ENCODE assay signal across 9 mouse cellular contexts in the genomic region with DNA sequence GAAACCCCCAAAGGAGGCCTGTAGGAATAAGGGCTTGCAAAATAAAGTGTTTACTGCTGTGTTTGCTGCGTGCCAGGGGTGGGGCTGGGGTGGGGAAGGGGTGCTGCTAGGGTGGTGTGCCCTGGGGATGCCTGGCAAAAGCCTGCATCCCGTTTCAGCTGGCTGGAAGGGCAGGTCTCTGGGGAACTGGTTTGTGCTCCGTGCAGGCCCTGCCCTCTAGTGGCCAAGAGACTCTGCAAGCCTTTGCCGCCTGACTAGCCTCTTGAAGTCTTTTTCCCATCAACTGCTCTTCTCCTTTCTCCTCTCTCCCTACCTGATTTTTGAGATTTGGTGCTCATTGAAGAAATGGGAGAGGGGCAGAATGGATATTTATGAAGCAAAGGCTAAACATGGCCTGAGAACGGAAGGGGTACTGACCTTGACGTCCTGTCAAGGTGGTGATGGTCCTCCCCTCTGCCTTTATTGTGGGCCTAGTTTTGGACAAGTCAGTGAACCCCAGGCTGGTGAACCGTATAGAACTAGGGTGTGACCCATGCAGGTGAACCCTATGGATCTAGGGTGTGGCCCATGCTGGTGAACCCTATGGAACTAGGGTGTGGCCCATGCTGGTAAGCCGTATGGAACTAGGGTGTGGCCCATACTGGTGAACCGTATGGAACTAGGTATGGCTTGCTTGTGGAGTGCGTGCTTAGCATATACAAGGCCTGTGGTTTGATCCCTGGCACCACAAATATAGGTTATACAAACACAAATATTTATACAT. TPM values are rescaled to one million over a fixed set of nuclear protein-coding genes. Genes with fewer than 3 reads are reported as not detected.
DNase-seq lines count a peak whose midpoint lies in the region; ATAC-seq lines count a peak whose summit lies in the region.
"Had no signal": no experiment of that assay in that cellular context is flagged by ENCODE, and none has a peak within 500 bp of the region (broad histone marks: within the 10 kb centered on the region; RNA-seq: fewer than 3 reads in every experiment).

No protein-coding gene starts in this region.

- no peak overlapping the region for H3K4me2 ChIP-seq in neural tube, embryonic 15.5 days
- H3K4me2 ChIP-seq in hindbrain, embryonic 12.5 days (replicated peaks): no peak overlapping the region
- H3K4me2 ChIP-seq: lung, embryonic 15.5 days had no signal

- no peak overlapping the region for H3K9ac ChIP-seq in neural tube, embryonic 15.5 days (replicated peaks)
- H3K9ac ChIP-seq in hindbrain, embryonic 12.5 days: no peak overlapping the region
- H3K9ac ChIP-seq: lung, embryonic 15.5 days had no signal

- no peaks in the 10 kb centered on the region for H3K9me3 ChIP-seq in neural tube, embryonic 15.5 days (replicated peaks)
- H3K9me3 ChIP-seq in forebrain, embryonic 10.5 days: no peaks in the 10 kb centered on the region
- no peaks in the 10 kb centered on the region for H3K9me3 ChIP-seq in hindbrain, embryonic 12.5 days (replicated peaks)
- H3K9me3 ChIP-seq: lung, embryonic 15.5 days had no signal

- H3K4me3 ChIP-seq in neural tube, embryonic 15.5 days (replicated peaks): no peak overlapping the region
- no peak overlapping the region for H3K4me3 ChIP-seq in forebrain, embryonic 10.5 days
- no peak overlapping the region for H3K4me3 ChIP-seq in hindbrain, embryonic 12.5 days
- H3K4me3 ChIP-seq: lung, embryonic 15.5 days had no signal

- DNase-seq in neural tube, embryonic 10.5 days (ENCODE audit: extremely low spot score, low spot score): peak; percentile 68
- peak; percentile 87 for DNase-seq in brain, adult 2 months (ENCODE audit: low read depth, low spot score)
- peak; percentile 65 for DNase-seq in forebrain, embryonic 10.5 days (ENCODE audit: extremely low spot score, low spot score)
- peak; percentile 69 to 83 for DNase-seq in layer of hippocampus, postnatal 10 days (ENCODE audit: low spot score in 2 of 2)
- DNase-seq in lung, postnatal 4 days: peak; percentile 71 to 80
- peak; percentile 55 for DNase-seq in right cerebral cortex, postnatal 25 days

- H3K36me3 ChIP-seq in neural tube, embryonic 15.5 days: no peaks in the 10 kb centered on the region
- no peaks in the 10 kb centered on the region for H3K36me3 ChIP-seq in forebrain, embryonic 10.5 days (replicated peaks)
- no peaks in the 10 kb centered on the region for H3K36me3 ChIP-seq in hindbrain, embryonic 12.5 days
- H3K36me3 ChIP-seq: lung, embryonic 15.5 days had no signal

- no peaks in the 10 kb centered on the region for H3K27me3 ChIP-seq in neural tube, embryonic 15.5 days (replicated peaks)
- H3K27me3 ChIP-seq in forebrain, embryonic 10.5 days (ENCODE audit: poor library complexity, severe bottlenecking): no peaks in the 10 kb centered on the region
- no peaks in the 10 kb centered on the region for H3K27me3 ChIP-seq in hindbrain, embryonic 12.5 days
- H3K27me3 ChIP-seq: lung, embryonic 15.5 days had no signal

- 44% methylated on average over 10 of the region's 10 CpGs for WGBS in neural tube, embryonic 15.5 days
- WGBS in forebrain, embryonic 10.5 days: 46% methylated on average over 10 of the region's 10 CpGs
- 46% methylated on average over 10 of the region's 10 CpGs for WGBS in hindbrain, embryonic 12.5 days

- peaks cover 2% of the 10 kb centered on the region for H3K4me1 ChIP-seq in neural tube, embryonic 15.5 days
- H3K4me1 ChIP-seq in forebrain, embryonic 10.5 days: 0 out of 2 replicates have a peak, but pooled peaks cover 4% of the 10 kb centered on the region
- 0 out of 2 replicates have a peak, but pooled peaks cover 2% of the 10 kb centered on the region for H3K4me1 ChIP-seq in hindbrain, embryonic 12.5 days
- H3K4me1 ChIP-seq: lung, embryonic 15.5 days had no signal

- ATAC-seq in neural tube, embryonic 15.5 days (ENCODE audit: low FRiP score): no peak; the same call in 1 of the 2 replicates
- ATAC-seq in hindbrain, embryonic 12.5 days (ENCODE audit: low FRiP score): peak; percentile 53

- H3K27ac ChIP-seq in neural tube, embryonic 15.5 days (replicated peaks): no peak overlapping the region
- no peak overlapping the region for H3K27ac ChIP-seq in forebrain, embryonic 10.5 days
- no peak overlapping the region for H3K27ac ChIP-seq in hindbrain, embryonic 12.5 days
- H3K27ac ChIP-seq: lung, embryonic 15.5 days had no signal

RNA-seq across cellular contexts. Expression of gene Acp6, which starts 26.7 kb away (rescaled TPM):
- polyA plus RNA-seq in neural tube, embryonic 15.5 days (2015; fragmentation: Nextera tagmentation; extraction: Ambion mirVana): 21.8 and 27.4 TPM in 2 replicates
- polyA plus RNA-seq in forebrain, embryonic 10.5 days (2016; fragmentation: Nextera tagmentation; extraction: Ambion mirVana): 35.9 and 39.0 TPM in 2 replicates
- polyA plus RNA-seq in hindbrain, embryonic 12.5 days (2016; fragmentation: Nextera tagmentation; extraction: Ambion mirVana): 21.5 and 21.6 TPM in 2 replicates
- total RNA-seq in layer of hippocampus, postnatal 10 days (2021): 10 to 100 TPM; 19.0 to 23.4 TPM
